In genomic region chr10:67312456-67312855, GRCm38 (mm10) we compare ENCODE assay signal across 13 mouse cellular contexts. TPM values are rescaled to one million over a fixed set of nuclear protein-coding genes. Genes with fewer than 3 reads are reported as not detected.
DNase-seq lines count a peak whose midpoint lies in the region; ATAC-seq and TF ChIP-seq lines count a peak whose summit lies in the region.
"Had no signal": no experiment of that assay in that cellular context is flagged by ENCODE, and none has a peak within 500 bp of the region (broad histone marks: within the 10 kb centered on the region; RNA-seq: fewer than 3 reads in every experiment).

No protein-coding gene starts in this region.

- peak overlapping the region; percentile 61 for H3K27ac ChIP-seq in heart, embryonic 15.5 days
- H3K27ac ChIP-seq: hindbrain, embryonic 13.5 days; neural tube, embryonic 12.5 days had no signal

- H3K79me2 ChIP-seq in myocyte (ENCODE audit: control insufficient read depth, insufficient read depth), result no peaks in the 10 kb centered on the region

- H3K4me3 ChIP-seq in heart, embryonic 15.5 days, result no peak overlapping the region
- H3K4me3 ChIP-seq in megakaryocyte, embryonic 14.5 days (replicated peaks), result peak overlapping the region; percentile 33
- H3K4me3 ChIP-seq in myocyte, result no peak overlapping the region
- H3K4me3 ChIP-seq: hindbrain, embryonic 13.5 days; neural tube, embryonic 12.5 days had no signal

- no peaks in the 10 kb centered on the region for H3K27me3 ChIP-seq in heart, embryonic 15.5 days
- H3K27me3 ChIP-seq in megakaryocyte, embryonic 14.5 days (replicated peaks), result peaks cover 3% of the 10 kb centered on the region
- no peaks in the 10 kb centered on the region for H3K27me3 ChIP-seq in myocyte (ENCODE audit: control insufficient read depth, insufficient read depth, insufficient read length)
- H3K27me3 ChIP-seq: neural tube, embryonic 12.5 days had no signal

- WGBS in heart, embryonic 15.5 days, result 45% methylated on average over 6 of the region's 6 CpGs

- H3K9me3 ChIP-seq in heart, embryonic 15.5 days (replicated peaks), result no peaks in the 10 kb centered on the region
- no peaks in the 10 kb centered on the region for H3K9me3 ChIP-seq in megakaryocyte, embryonic 14.5 days
- H3K9me3 ChIP-seq: hindbrain, embryonic 13.5 days; neural tube, embryonic 12.5 days had no signal

- no peaks in the 10 kb centered on the region for H3K36me3 ChIP-seq in heart, embryonic 15.5 days
- no peaks in the 10 kb centered on the region for H3K36me3 ChIP-seq in megakaryocyte, embryonic 14.5 days (replicated peaks; ENCODE audit: low read length)
- no peaks in the 10 kb centered on the region for H3K36me3 ChIP-seq in myocyte (ENCODE audit: control insufficient read depth, insufficient read depth)
- H3K36me3 ChIP-seq: hindbrain, embryonic 13.5 days; neural tube, embryonic 12.5 days had no signal

- H3K9ac ChIP-seq in heart, embryonic 15.5 days, result no peak overlapping the region
- H3K9ac ChIP-seq: hindbrain, embryonic 13.5 days; neural tube, embryonic 12.5 days had no signal

- H3K4me2 ChIP-seq in heart, embryonic 15.5 days, result 0 out of 2 replicates have a peak overlapping the region, but pooled peaks have one; percentile 6
- H3K4me2 ChIP-seq in myocyte (ENCODE audit: low read depth), result peak overlapping the region; percentile 10
- H3K4me2 ChIP-seq: hindbrain, embryonic 13.5 days; liver, embryonic 11.5 days; neural tube, embryonic 12.5 days had no signal

- TF ChIP-seq POLR2A in myocyte (IDR thresholded peaks at IDR 0.05; ENCODE audit: insufficient read length, low read depth), result no peak

- no peak overlapping the region for H3ac ChIP-seq in myocyte (ENCODE audit: control insufficient read depth, insufficient read length)

- ATAC-seq in heart, embryonic 15.5 days (replicated peaks; ENCODE audit: insufficient number of reproducible peaks, insufficient read depth, low FRiP score, low read depth), result no peak
- no peak for ATAC-seq in megakaryocyte, adult 5-6 weeks (ENCODE audit: poor library complexity, severe bottlenecking)

- no peaks in the 10 kb centered on the region for H3K4me1 ChIP-seq in heart, embryonic 15.5 days (replicated peaks)
- H3K4me1 ChIP-seq in megakaryocyte, embryonic 14.5 days, result peaks cover 49% of the 10 kb centered on the region
- H3K4me1 ChIP-seq: hindbrain, embryonic 13.5 days; neural tube, embryonic 12.5 days had no signal

- DNase-seq in heart, adult 18-20 months, result no peak
- DNase-seq in kidney, postnatal 36 days, result peak; percentile 31 to 49
- DNase-seq in left cerebral cortex, adult 8-10 months (ENCODE audit: low spot score in 2 of 2), result no peak
- DNase-seq: cerebellum, postnatal 36 days; right cerebral cortex, postnatal 25 days; thymus, adult 18-20 months had no signal

TF ChIP-seq in myocyte, 11 proteins besides CTCF, POLR2A, EP300 and RAD21:
- TF ChIP-seq POLR2AphosphoS2 (IDR thresholded peaks at IDR 0.05; ENCODE audit: insufficient read length, low read depth), result no peak
- TF ChIP-seq CEBPB (IDR thresholded peaks at IDR 0.05; ENCODE audit: insufficient read depth, poor library complexity, severe bottlenecking), result no peak
- no peak for TF ChIP-seq MYOG (IDR thresholded peaks at IDR 0.05; ENCODE audit: control insufficient read depth in 1 of 3, insufficient read depth in 1 of 3, insufficient read length in 2 of 3, low read depth in 2 of 3)
- TF ChIP-seq TCF12 (IDR thresholded peaks at IDR 0.05; ENCODE audit: insufficient read depth, poor library complexity, severe bottlenecking), result no peak
- TF ChIP-seq TCF3 (IDR thresholded peaks at IDR 0.05; ENCODE audit: insufficient read length, low read depth), result no peak

RNA-seq across cellular contexts. Expression of gene Nrbf2, which starts 27.4 kb away (rescaled TPM):
- polyA plus RNA-seq in heart, embryonic 15.5 days (2015; fragmentation: Nextera tagmentation; extraction: Ambion mirVana), result 28.7 and 29.3 TPM in 2 replicates
- total RNA-seq in heart, adult 18-20 months (2021), result 1 to 10 TPM; 6.8 to 6.9 TPM
- polyA plus RNA-seq in megakaryocyte, embryonic 14.5 days (2012; ENCODE audit: insufficient read depth, low replicate concordance), result 44.9 and 49.4 TPM in 2 replicates
- 33.4 and 39.7 TPM in 2 replicates for total RNA-seq in megakaryocyte, adult 5-6 weeks (2015)
- 20.7 and 24.6 TPM in 2 replicates for total RNA-seq in megakaryocyte, adult 5-6 weeks (2017)
- polyA plus RNA-seq in myocyte (2012; fragmentation: generic; extraction: Trizol), result 16.8 TPM
- 10 to 100 TPM; 14.2 to 17.4 (median 15.9) TPM for total RNA-seq in left cerebral cortex, adult 8-10 months (2022)

Comparison
In these comparisons a context has a peak if more than half of its experiments do, and no peak if none do; other contexts are left out.
1. DNase-seq: peak in kidney, postnatal 36 days (2 of 2); none in heart, adult 18-20 months (0 of 2) and left cerebral cortex, adult 8-10 months (0 of 2).